Mouse (Mus musculus) embryo, embryonic 9.5 days (tissue): ENCODE results near the gene Mip.
A peak's percentile ranks its signal among the peaks of the same experiment; 100 is the strongest.
"Not testable (repeated sequence)": the region's sequence is repeated elsewhere in the genome, so short reads cannot be mapped to it uniquely, and the experiment has no call there.

Source experiments
- DNase-seq: peaks from one replicate; pipeline ENCODE4 v3.0.0-alpha.2; 2017; ENCODE audit errors: extremely low spot score

The Mip gene

DNA sequence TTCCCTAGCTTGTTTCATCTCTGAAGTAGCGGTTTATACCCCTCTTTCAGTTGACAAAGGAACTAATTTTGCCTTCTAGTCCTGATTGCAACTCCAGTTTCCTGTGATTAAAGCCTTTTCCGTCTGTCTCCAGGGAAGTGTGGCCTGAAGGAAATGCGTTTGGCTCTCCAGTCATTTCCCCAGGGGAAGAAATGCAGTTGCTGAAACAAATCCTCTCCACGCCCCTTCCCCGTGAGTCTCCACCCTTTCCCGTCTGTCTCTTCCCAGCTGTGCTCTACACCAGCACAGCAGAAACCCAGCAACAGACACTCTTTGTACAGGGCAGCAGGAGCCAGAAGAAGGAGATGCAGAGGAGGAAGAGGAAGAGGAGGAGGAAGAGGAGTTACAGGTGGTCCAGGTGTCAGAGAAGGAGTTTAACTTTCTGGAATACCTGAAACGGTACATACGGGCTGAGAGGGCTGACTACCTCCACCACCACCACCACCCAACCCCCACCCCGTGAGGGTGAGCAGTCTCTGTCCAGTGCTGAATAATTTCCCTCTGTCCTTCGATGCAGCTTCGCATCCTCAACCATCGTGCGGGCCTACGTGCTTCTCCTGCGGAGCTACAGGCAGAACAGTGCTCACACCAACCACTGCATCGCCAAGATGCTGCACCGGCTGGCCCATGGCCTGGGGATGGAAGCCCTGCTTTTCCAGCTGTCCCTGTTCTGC, 21.5 kb downstream of the Mip start:
- no peak for DNase-seq

DNA sequence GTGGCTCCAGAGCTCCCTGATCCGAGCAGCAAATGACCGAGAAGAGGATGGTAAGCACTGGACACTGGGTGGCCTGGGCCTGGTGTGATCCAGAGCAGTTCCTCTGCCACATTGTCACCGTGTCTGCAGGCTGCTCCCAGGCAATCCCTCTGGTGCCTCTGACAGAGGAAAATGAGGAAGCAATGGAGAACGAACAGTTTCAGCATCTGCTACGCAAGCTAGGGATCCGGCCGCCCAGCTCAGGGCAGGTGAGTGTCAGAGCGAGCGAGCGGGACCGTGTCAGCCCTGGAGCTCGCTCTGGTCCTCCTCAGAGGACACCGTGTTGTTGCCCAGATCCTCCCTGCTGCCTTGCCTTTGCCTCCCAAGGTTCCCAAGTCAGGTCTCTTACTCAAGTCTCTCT, 24.9 kb downstream of the Mip start:
- DNase-seq, result no peak

DNA sequence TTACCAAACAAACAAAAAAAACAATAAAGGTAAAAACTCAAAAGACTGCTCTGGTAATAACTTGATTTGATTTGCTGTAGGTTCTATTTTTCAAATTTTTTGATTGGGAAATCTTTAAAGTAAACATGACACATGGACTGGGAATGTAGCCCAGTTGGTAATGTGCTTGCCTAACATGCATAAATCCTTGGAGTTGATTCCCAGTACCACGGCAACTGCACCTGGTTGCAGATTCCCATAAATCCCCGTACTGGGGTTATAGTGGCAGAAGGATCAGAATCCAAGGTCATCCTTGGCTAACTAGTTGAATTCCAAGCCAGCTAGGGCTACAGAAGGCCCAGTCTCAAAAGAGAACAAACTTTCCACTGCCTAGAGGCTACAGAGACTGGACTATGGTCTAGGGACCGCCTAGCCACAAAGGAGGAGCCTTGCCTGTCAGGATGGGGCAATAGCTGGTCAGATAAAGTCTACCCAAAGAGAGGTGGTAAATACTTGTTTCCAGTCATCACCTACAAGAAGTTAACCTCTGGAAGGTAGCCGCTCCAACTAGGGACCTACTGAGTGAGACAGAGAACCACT, 28.1 kb downstream of the Mip start, which contains the start of gene Apon:
Gene Apon, plus strand, starts transcription at position 420 of the 579 bp plus-strand sequence.
- DNase-seq, result no peak

DNA sequence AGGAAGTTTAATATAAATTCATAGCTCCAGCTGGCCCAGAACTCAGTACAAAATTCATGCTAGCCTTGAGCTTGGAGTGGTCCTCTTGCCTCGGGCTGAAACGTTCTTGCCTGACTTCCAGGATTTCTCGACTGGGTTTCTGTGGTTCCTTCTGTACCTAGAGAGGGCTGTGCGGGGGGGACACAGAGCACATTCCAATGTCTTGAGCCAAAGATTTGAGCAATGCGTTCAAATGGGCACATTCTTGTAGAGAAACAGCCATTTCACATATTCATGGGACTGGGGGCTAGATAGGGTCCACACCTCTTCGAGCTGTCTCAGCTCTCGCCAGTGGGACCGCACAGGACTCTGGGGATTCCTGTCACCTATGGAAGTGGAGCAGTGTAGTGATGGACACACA, 30.3 kb downstream of the Mip start:
- no peak for DNase-seq

DNA sequence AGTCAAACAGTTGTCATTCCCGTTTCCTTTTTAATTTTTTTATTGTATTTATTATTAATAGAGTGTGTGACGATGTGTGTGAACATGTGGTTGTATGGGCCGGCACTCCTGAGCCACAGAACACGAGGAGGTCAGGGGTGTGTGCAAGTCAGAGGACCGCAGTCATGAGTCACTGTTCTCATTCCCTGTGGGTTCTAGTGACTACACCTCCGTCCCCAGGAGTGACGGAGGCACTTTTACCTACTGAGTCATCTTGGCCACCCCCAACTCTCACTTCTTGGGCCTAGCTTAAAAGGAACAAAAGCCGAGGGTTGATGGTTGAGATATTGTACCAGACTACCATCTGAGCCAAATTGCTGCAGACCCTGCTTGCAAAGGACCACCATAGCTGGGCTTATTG, 30.7 kb downstream of the Mip start:
- DNase-seq, result no peak

DNA sequence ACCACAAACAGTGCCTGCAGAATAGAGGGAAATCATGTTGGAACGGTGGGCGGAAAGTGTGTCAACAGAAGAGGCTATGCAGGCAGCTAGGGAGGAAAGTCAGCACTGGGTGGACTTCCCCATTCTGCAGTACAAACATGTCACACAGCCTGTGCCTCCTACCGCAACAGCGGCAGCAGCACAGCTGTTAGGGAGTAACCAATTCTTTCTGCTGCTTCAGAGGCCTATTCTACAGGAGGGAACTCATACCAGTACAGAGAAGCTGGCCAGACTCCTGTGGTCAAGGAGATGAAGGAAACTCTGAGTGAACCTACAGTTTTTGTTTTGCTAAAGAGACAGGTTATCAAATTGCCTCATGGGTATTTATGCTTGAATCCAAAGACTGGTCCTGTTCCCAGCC, 33.3 kb downstream of the Mip start:
- DNase-seq, result no peak

DNA sequence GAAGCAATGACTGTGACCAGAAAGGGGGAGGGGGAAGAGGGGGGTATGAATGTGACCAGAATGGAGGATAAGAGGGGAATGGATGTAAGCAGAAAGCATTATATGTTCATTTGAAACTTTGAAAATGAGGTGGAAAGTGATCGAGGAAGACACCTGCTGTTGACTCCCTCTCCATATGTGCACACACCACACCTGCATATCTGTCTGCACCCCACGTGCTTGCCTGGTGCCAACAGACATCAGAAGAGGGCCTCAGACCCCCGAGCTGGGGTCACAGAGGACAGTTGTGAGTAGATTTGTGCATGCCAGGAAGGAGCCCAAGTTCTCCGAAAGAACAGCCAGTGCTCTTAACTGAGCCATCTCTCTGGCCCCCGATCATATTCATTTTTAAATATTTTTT, 34.3 kb downstream of the Mip start:
- DNase-seq, result no peak

DNA sequence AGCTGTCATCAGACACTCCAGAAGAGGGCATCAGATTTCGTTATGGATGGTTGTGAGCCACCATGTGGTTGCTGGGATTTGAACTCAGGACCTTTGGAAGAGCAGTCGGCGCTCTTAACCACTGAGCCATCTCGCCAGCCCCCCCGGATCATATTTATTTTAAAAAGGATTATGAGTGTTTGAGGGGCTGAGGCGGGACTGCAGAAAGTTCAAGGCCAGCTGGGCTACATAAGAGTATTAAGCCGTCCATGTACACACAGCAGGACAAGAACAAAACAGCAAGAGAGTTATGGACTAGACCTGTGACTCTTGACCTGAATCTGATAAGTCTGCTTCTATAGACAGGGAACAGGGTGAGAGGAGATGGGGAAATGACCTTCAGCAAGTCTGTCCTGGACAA, 34.7 kb downstream of the Mip start:
- not testable (repeated sequence) for DNase-seq

DNA sequence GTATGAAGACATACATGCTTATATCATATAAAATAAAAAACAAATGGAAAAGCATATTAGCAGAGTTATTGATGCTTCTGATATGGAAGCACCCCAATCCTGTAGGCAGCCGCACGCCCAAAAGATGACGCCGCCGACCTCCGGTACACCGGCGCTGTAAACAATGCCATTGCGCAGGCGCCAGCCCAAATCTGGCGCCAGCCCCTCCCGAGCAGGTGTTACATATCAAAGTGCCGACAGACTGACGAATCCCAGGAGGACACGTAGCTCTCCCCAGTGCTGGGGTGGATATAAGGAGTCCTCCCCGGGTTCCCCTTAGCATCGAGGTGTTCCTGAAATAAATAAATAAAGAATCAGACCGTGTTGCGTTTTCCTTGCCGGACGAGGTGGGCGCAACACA, 36.7 kb downstream of the Mip start:
- DNase-seq, result no peak

DNA sequence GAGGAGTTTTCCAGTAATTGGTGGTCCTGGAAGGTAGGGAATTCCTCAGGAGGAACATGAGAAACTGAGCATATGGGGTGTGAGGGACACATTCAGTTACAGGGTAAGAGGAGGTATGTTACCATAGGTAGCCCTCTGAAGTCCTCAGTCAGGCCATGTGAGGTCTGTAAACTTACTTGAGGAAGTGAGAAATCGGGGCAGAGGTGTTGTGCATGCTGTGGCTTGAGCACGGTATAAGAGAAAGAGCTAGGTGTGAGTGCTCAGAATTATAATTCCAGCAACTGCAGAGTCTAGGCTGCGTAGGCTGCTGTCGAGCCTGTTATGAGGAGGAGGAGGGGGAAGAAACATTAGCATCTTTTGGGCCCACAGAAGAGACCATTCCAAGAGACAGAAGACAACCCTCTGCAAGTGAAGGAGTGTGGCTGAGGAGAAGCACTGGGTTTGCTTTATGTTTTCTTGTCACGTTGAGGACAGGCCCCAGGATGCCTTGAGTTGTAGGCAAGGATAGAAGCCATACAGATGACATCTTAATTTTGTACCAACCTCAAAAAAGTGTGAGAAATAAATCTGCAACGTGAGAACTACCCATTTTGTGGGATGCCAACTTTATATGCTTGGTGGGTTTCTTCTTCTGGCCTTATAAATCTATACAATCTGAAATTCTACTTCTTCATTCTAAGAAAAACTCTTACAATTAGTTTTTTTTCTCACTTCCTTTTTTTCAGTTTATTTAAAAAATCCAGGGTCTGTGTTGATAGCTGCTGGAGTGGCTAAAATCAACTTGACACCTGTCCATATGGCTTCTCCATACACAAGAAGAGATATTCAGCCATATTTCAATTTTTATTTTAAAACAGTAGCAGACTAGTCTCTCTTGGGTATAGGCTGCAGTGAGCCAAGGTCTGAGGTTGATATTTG, 38.0 kb downstream of the Mip start:
- DNase-seq, result no peak

DNA sequence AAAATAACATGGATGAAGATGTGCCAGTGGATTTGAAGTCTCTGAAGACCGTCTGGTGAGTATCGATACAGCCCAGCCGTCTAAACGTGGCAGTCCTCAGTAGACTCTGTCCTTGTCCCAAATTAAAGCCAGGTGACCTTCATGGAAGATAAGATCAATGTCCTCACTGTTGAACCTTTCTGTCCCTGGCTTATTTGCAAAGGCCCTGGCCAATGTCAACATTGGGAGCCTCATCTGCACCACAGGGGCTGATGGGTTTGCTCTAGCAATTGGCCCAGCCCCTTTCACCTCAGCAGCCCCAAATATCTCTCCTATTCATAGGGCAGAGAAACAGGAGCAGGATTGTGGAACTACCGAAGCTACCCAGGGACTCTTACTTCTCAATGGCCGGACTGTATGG, 42.7 kb downstream of the Mip start, which contains the start of gene Apof:
Gene Apof, plus strand, starts transcription at position 301 of the 400 bp plus-strand sequence.
- DNase-seq, result no peak

DNA sequence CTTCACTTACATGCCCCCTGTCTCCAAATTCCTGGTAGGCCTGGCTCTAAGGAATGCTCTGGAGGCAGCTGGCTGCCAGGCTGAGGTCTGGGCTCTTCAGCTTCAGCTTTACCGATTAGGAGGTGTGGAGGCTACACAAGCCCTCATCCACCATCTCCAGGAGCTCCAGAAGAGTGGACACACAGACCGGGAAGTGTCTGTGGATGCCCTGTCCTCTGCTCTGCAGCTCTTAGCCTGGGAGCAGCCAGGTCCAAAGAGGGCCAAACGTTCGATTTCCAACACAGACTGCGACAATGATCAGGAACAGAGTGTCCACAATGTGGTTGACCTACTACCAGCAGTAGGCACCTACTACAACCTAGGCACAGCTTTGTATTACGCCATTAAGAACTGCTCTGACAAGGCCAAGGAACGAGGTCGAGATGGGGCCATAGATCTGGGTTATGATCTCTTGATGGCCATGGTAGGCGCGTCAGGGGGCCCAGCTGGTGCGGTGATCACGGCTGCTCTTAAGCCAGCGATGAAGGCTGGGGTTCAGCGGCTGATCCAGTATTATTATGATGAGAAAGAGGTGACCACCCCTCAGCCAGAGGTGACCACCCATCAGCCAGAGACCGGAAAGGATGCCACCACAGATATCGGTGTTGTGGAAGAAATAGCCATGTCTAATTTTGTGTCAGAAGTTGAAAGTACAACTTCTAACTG, 43.7 kb downstream of the Mip start:
- DNase-seq, result no peak

DNA sequence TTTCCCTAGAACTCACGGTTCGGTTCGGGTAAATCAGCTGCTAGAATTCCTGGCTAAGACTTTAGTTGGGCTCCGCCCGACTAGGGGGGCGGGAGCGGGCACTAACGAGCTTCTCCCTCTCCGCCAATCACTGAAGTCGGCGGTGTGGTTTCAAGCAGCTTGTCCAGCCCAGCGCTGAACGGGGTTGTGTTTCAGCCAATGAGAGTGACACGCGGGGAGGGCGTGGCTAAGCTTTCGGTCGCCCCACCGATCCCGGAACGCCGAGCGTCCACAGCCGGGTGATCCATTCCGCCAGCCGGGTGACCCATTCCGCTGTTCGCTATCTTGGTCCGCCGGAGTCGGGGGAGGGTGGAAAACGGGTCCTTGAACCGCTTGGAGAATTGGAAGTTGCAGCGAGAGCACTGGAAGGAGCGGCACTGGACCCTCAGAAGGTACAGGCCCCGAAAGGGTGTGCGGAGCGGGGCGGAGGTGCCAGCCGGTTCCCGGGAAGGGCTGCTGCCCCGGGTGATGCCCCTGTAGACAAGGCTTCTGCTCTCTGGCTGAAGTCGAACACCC, 44.7 kb downstream of the Mip start, which contains the start of gene Stat2:
Gene Stat2, plus strand, starts transcription at position 273 of the 555 bp plus-strand sequence.
- DNase-seq, result peak; percentile 93

DNA sequence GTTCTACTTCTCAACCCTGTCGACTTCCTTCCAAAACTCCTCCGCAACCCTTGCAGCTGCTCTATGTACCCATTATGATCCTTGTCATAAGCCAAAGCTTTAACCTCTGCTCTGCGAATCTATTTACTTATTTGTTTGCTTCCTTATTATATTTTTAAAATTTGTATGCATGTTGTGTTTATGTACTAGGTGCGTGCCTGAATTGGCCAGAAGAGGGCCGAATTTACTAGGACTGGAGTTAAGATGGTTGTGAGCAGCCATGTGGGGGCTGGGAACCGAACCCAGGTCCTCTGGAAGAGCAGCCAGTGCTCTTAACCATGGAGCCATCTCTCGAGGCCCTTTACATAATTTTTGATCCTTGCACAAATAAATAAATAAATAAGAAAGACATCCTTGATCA, 45.2 kb downstream of the Mip start:
- no peak for DNase-seq

DNA sequence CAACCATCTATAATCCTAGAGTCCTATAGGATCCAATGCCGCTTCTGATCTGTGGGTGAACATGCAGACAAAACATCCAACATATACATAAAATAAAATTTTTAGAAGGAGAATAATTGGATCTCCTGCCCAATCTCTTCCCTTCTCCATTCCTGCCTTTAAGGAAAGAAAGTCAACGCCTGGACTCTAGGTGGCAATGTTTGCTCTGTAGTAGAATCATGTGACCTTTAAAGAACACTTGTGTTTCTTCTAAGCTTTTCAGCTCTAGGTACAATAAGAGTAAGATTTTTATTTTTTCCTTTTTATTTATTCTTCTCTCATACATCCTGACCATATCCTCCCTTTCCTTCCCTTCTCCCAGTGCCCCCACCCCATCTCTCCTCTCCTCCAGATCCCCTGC, 46.2 kb downstream of the Mip start:
- DNase-seq, result no peak

DNA sequence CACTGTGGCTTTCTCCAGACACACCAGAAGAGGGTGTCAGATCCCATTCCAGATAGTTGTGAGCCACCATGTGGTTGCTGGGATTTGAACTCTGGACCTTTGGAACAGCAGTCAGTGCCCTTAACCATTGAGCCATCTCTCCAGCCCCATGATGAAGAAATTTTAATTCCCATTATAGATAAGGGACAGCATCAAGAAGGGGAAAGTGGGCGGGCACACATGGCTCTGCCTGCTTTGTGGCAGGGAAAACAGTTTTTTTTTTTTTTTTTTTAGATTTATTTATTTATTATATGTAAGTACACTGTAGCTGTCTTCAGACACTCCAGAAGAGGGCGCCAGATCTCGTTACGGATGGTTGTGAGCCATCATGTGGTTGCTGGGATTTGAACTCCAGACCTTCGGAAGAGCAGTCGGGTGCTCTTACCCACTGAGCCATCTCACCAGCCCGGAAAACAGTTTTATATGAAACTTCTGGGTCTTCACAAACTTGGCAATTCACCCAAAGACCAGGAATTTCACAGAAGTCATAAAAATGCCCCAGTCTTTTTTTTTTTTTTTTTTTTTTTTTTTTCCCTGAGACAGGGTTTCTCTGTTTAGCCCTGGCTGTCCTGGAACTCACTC, 47.3 kb downstream of the Mip start:
- DNase-seq, result not testable (repeated sequence)

DNA sequence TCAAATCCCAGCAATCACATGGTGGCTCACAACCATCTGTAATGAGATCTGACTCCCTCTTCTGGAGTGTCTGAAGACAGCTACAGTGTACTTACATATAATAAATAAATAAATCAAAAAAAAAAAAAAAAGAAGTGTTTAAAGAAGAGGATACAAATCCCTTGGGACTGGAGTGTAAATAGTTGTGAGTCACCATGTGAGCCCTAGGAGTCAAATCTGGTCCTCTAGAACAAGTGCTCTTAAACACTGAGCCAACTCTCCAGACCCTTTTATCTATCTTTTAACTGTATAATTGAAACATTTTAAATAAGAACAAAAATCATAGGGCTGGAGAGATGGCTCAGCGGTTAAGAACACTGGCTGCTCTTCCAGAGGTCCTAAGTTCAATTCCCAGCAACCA, 49.7 kb downstream of the Mip start:
- not testable (repeated sequence) for DNase-seq

DNA sequence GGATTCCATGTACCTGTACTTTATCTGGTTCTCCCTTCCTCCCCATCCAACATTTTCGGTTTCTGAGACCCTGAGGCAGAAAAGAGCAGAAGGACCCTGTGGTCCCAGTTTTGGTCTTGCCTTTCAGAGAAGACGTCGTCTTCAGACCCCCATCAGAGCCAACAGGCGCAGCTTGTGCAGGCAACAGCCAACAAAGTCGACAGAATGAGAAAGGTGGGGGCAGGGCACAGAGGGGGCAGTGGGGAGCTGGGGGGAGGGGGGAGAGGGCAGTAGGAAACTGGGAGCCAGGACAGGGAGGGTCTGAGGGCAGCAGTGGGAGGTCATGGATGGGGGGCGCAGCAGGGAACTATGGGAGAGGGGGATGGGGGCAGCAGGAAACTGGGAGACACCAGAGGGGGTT, 52.5 kb downstream of the Mip start:
- DNase-seq, result no peak

DNA sequence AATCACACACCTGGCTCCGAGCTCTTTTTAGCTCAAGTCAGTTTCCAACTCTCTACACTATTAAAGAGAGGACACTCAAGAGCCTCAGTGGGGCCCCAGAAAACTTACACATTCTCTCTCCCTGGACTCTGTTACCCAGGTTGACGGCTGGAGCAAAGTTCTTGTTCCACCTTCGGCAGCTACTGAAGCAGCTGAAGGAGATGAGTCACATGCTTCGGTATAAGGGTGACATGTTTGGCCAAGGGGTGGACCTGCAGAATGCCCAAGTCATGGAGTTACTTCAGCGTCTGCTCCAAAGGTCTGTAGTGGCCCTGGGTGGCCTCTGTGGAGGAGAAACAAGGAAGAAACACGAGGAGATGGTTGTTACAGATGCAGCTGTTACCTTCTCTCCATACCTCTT, 55.3 kb downstream of the Mip start:
- no peak for DNase-seq
